Mouse (Mus musculus) heart, adult 2 months (tissue): ENCODE results near the gene 1110002E22Rik.

Experiments
- CTCF ChIP-seq: fragments of 200-600 bp; IDR thresholded peaks from 2 replicates; pipeline ENCODE4 v1.8.1; 2022; ENCODE audit warnings: antibody characterized with exemption, mild to moderate bottlenecking, moderate library complexity
- EP300 ChIP-seq: fragments of 200-500 bp; IDR thresholded peaks from 2 replicates; pipeline ENCODE4 v1.6.1; 2011; ENCODE audit warnings: low read depth, low read length, control low read depth; ENCODE audit not compliant: insufficient read depth

DNA sequence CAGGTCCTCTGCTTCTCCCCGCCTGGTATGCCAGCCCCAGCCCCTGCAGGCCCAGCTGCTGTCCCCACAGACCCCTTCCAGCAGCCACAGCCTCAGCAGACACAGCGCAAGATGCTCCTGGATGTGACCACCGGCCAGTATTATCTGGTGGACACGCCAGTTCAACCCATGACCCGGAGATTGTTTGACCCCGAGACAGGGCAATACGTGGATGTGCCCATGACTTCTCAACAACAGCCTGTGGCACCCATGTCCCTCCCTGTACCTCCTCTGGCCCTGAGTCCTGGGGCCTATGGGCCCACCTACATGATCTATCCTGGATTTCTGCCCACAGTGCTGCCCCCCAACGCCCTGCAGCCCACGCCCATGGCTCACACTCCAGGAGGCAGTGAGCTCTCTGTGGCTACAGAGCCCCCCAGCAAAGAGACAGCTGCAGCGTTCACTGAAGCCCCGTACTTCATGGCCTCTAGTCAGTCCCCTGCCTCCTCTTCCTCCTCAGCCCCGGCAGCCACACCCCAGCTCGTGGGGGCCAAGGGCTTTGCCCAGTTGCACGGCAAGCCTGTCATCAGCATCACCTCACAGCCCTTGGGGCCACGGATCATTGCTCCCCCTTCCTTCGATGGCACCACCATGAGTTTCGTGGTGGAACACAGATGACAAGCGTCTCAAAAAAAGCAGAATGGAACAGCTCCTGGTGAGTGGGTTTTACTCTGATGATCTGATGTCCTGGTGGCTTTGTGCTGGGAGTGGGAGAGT, 5.1 kb downstream of the 1110002E22Rik start:
- no peak for TF ChIP-seq CTCF
- no peak for TF ChIP-seq EP300
